Mouse (Mus musculus): ENCODE measurements at regions not wholly inside any gene's neighbourhood (a gene's known extent, or its start where the extent isn't known, plus 50 kb on each side); places are given as distances from the start of the nearest gene placed in this dataset.
"Not testable (repeated sequence)": the region's sequence is repeated elsewhere in the genome, so short reads cannot be mapped to it uniquely, and the experiment has no call there.

DNA sequence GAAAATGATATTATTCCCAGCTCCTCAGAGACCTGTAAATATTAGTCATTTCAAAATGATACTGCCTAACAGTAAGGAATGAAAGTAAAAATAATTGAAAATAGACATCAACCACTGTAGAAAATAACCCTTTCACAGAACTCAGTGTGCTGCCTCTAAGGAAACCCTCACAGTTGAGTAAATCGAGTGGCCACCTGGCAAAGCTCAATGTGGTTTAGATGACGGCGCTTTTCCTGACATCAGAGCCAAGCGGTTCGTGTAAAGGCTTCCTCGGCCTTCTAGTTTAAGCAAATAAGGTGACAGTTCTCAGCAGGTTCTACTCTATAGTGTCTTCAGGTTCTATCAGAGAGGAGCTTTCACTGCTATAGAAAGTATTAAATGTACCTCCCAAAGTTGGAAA, 379.9 kb upstream of the Nova1 start:
- DNase-seq: no peak
- TF ChIP-seq POLR2A (IDR thresholded peaks at IDR 0.05; ENCODE audit: borderline replicate concordance, extremely low read depth, low read depth, low read length) (no peak), CTCF (IDR thresholded peaks at IDR 0.05; ENCODE audit: insufficient read depth, low read length) (no peak)
- H3K4me3 ChIP-seq (replicated peaks; ENCODE audit: extremely low read depth, low read depth, low read length): no peak overlapping the region
- no peaks in the 10 kb centered on the region for H3K4me1 ChIP-seq (ENCODE audit: control insufficient read depth, insufficient read depth, low read length)
- 59% methylated on average over 6 of the region's 6 CpGs for WGBS

DNA sequence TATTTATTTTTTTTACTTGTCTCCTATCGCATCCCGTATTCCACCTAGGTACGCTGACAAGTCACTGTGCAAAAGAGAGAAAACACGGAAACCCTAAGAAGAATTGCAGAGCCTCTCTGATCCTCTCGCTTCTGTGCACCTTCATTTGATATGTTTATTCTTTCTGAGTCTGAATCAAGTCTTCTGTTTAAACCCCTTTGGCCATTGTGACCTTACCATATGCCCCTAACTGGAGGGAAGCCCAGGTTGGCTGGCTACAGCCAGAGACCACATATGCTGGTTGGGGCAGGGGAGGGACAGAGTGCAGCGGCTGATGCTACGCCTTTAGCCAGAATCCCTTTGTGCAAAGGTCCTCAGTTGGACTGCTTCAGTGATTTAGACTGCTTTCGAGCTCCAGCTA, 346.0 kb upstream of the Nova1 start:
- WGBS: 54% methylated on average over 8 of the region's 8 CpGs
- H3K4me3 ChIP-seq (replicated peaks; ENCODE audit: extremely low read depth, low read depth, low read length): no peak overlapping the region
- TF ChIP-seq POLR2A (IDR thresholded peaks at IDR 0.05; ENCODE audit: borderline replicate concordance, extremely low read depth, low read depth, low read length) (no peak), CTCF (IDR thresholded peaks at IDR 0.05; ENCODE audit: insufficient read depth, low read length) (no peak)
- H3K4me1 ChIP-seq (ENCODE audit: control insufficient read depth, insufficient read depth, low read length): no peaks in the 10 kb centered on the region
- DNase-seq: no peak

DNA sequence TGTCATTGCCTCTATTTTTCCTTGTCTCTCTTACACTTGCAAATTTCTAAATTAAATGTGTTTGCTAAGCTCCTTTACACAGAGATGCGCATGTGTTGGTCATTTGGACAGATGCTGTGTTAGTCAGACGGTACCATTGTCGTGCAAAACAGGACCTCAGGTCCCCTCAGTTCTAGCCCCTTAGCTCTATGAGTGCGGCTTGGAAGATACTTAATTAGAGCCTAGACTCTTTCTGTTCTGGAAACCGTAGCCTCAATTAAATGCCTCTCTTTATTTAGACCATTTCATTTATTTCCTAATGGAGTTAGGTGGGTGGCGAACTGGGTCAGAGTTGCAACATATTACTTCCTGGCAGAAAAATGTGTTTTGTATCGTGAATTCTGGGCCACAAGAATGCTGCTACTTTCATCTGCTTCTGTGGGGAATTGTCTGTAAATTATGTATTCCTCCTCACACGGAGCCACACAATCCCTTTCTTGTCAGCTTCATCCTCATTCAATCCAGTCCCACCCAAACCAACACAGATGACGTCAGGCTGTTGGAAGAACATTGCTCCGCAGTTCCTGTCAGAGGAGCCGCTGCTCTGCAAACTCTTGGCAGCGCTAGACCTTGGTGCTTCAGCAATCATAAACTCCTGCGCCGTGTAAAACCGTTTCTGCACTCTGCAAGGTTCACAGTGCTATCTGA, 345.4 kb upstream of the Nova1 start:
- no peak for TF ChIP-seq CTCF (IDR thresholded peaks at IDR 0.05; ENCODE audit: insufficient read depth, low read length)
- DNase-seq: peak; percentile 5
- Histone ChIP-seq H3K4me3 (replicated peaks; ENCODE audit: extremely low read depth, low read depth, low read length) (peak overlapping the region; percentile 16), H3K4me1 (ENCODE audit: control insufficient read depth, insufficient read depth, low read length) (no peaks in the 10 kb centered on the region)
- WGBS: 25% methylated on average over 15 of the region's 15 CpGs

DNA sequence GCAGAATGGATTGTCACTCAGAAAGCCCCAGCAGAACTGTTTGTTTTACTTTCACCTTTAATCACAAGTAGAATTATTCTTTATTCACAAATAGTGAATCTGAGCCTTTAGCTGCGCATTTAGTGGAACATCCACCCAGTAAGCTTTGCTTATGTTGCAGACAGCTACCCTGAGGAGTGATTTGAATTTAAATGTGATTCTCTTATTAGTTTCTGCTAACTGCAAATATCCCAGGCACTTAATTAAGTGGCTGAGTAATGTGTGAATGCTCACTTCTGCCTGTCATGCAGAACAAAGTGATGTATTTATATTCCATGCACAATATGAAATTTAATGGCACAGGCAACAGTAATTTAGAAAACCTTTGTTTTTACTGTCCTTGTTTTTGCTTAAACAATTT, 344.4 kb upstream of the Nova1 start:
- WGBS: 42% methylated on average over 1 of the region's 1 CpGs
- Histone ChIP-seq H3K4me3 (replicated peaks; ENCODE audit: extremely low read depth, low read depth, low read length) (no peak overlapping the region), H3K4me1 (ENCODE audit: control insufficient read depth, insufficient read depth, low read length) (no peaks in the 10 kb centered on the region)
- DNase-seq: no peak
- TF ChIP-seq CTCF (IDR thresholded peaks at IDR 0.05; ENCODE audit: insufficient read depth, low read length): no peak
- TF ChIP-seq POLR2A (IDR thresholded peaks at IDR 0.05; ENCODE audit: borderline replicate concordance, extremely low read depth, low read depth, low read length): no peak

DNA sequence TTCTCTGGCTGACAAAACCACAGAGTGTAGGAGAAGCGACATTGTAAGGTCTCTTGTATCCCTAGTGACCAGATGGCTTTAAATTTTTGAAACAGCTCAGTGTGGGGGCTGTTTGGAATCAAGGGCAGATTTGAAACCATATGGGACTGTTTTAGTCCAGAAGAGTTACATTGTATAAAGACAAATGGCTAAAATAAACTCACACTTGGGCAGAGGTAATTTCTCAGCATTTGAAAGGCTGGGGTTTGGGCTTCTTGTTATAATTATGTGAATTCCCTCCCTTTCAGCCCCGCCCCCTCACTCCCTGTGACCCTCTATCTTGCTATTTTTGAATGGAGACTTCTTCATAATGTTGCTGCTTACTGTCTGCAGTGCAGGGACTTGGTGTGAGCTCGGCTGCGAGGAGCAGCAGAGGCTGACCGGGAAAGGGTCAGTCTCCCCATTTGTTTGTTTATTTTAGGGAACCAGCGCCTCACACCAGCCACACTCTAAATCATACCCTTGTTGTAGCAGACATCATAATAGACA, 344.0 kb upstream of the Nova1 start:
- Histone ChIP-seq H3K4me3 (replicated peaks; ENCODE audit: extremely low read depth, low read depth, low read length) (no peak overlapping the region), H3K4me1 (ENCODE audit: control insufficient read depth, insufficient read depth, low read length) (no peaks in the 10 kb centered on the region)
- 22% methylated on average over 6 of the region's 6 CpGs for WGBS
- TF ChIP-seq POLR2A (IDR thresholded peaks at IDR 0.05; ENCODE audit: borderline replicate concordance, extremely low read depth, low read depth, low read length) (no peak), CTCF (IDR thresholded peaks at IDR 0.05; ENCODE audit: insufficient read depth, low read length) (no peak)
- DNase-seq: no peak

DNA sequence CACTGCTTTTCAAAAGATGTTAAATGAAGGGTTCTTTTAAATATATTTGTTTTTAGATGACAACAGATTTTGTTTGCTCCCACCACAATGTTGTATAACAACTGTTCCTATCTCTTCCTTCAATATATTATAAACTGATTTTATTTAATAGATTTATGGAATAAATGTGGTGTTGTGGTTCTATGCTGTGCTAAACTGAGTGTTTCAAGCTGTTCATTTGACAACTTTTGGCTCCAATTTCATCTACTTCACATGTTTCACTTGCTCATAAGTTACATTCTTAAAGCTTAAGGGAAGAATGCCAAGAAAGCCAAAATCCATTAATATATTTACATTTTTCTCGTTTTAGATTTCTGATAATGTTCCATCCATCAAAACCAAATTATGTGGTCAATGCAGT, 341.9 kb upstream of the Nova1 start:
- 36% methylated on average over 1 of the region's 1 CpGs for WGBS
- Histone ChIP-seq H3K4me3 (replicated peaks; ENCODE audit: extremely low read depth, low read depth, low read length) (no peak overlapping the region), H3K4me1 (ENCODE audit: control insufficient read depth, insufficient read depth, low read length) (no peaks in the 10 kb centered on the region)
- no peak for DNase-seq
- TF ChIP-seq POLR2A (IDR thresholded peaks at IDR 0.05; ENCODE audit: borderline replicate concordance, extremely low read depth, low read depth, low read length): no peak
- TF ChIP-seq CTCF (IDR thresholded peaks at IDR 0.05; ENCODE audit: insufficient read depth, low read length): no peak

DNA sequence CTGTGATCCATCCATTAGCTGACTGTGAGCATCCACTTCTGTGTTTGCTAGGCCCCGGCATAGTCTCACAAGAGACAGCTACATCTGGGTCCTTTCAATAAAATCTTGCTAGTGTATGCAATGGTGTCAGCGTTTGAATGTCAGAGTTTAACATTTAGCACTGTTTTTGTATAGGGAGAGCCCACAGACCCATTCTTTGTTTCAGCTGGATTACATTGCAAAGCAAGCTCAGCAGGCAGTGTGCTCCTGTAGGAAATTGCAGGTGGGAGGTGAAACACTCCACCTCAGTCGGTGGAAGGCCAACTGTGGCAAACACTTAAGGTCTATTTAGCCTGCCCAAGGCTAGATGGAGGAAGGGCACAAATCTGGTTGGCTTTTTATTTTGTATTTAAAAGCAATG, 337.2 kb upstream of the Nova1 start:
- 49% methylated on average over 3 of the region's 3 CpGs for WGBS
- not testable (repeated sequence) for H3K4me3 ChIP-seq (replicated peaks; ENCODE audit: extremely low read depth, low read depth, low read length); DNase-seq; H3K4me1 ChIP-seq (ENCODE audit: control insufficient read depth, insufficient read depth, low read length)

DNA sequence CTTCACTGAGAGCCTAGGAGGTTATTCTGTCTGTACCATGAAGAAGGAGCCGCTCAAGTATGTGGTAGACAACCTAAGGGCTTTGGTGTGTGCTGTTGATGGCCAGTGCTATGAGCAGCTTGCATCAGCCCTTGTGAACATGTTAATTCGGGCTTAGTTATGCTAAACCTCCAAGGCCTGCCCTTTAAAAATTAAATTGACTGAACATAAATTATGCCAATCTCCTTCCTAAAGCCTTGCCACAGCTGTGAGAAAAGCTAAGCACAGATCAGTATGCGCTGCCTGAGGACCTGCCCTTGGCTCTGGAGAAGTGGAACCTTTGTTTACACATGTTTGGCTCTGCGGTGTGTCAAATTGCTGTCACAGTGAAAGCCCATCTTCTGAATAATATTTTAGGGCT, 321.9 kb upstream of the Nova1 start:
- Histone ChIP-seq H3K4me1 (ENCODE audit: control insufficient read depth, insufficient read depth, low read length) (no peaks in the 10 kb centered on the region), H3K4me3 (replicated peaks; ENCODE audit: extremely low read depth, low read depth, low read length) (no peak overlapping the region)
- TF ChIP-seq CTCF (IDR thresholded peaks at IDR 0.05; ENCODE audit: insufficient read depth, low read length) (no peak), POLR2A (IDR thresholded peaks at IDR 0.05; ENCODE audit: borderline replicate concordance, extremely low read depth, low read depth, low read length) (no peak)
- no peak for DNase-seq
- WGBS: 60% methylated on average over 4 of the region's 4 CpGs

DNA sequence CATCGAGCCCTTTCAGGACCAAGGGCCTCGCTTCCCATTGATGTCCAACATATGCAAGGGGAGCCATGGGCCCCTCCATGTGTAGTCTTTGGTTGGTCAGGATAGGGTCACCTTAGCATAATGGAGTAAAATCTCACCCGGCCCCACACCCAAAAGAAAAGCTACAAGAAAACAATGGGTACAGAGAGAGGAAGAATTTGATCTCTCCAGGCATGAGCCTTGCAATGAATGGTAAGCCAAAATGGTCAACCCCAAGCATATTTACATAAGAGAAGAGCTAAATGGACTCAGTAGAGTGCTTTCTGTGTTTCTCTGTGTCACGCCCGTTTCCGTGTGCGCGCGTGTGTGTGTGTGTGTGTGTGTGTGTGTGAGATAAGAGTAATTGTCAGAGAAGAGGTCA, 311.1 kb upstream of the Nova1 start:
- 92% methylated on average over 9 of the region's 9 CpGs for WGBS
- Histone ChIP-seq H3K4me1 (ENCODE audit: control insufficient read depth, insufficient read depth, low read length) (no peaks in the 10 kb centered on the region), H3K4me3 (replicated peaks; ENCODE audit: extremely low read depth, low read depth, low read length) (no peak overlapping the region)
- TF ChIP-seq CTCF (IDR thresholded peaks at IDR 0.05; ENCODE audit: insufficient read depth, low read length): no peak
- TF ChIP-seq POLR2A (IDR thresholded peaks at IDR 0.05; ENCODE audit: borderline replicate concordance, extremely low read depth, low read depth, low read length): no peak
- DNase-seq: no peak

DNA sequence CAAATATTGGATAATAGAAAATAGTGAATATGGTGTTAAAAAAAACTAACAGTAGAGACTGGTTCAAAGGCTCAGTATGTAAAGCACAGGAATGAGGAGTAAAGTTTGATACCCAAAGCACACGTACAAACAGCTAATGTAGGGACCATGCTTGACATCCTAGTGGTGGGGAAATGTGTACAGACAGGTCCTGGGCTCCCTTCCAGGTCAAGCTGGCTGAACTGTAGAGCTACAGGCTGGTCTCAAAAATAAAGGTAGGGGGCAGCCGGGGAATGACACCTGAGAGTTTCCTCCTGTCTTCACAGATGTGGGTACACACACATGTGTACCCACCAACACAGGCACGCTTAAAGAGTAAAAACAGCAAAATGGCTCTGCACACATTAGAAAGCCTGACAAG, 309.9 kb upstream of the Nova1 start:
- Histone ChIP-seq H3K4me3 (replicated peaks; ENCODE audit: extremely low read depth, low read depth, low read length) (no peak overlapping the region), H3K4me1 (ENCODE audit: control insufficient read depth, insufficient read depth, low read length) (no peaks in the 10 kb centered on the region)
- TF ChIP-seq CTCF (IDR thresholded peaks at IDR 0.05; ENCODE audit: insufficient read depth, low read length) (no peak), POLR2A (IDR thresholded peaks at IDR 0.05; ENCODE audit: borderline replicate concordance, extremely low read depth, low read depth, low read length) (no peak)
- 81% methylated on average over 3 of the region's 3 CpGs for WGBS
- no peak for DNase-seq
